Mouse (Mus musculus): Measurements from ENCODE around the gene Ppp2r5e. TPM values are rescaled to one million over a fixed set of nuclear protein-coding genes. Genes with fewer than 3 reads are reported as not detected.
"Not testable (repeated sequence)": the region's sequence is repeated elsewhere in the genome, so short reads cannot be mapped to it uniquely, and the experiment has no call there.

Ppp2r5e gene
- polyA plus RNA-seq, 1 experiment from 2014 or later, result 6.3 TPM

DNA sequence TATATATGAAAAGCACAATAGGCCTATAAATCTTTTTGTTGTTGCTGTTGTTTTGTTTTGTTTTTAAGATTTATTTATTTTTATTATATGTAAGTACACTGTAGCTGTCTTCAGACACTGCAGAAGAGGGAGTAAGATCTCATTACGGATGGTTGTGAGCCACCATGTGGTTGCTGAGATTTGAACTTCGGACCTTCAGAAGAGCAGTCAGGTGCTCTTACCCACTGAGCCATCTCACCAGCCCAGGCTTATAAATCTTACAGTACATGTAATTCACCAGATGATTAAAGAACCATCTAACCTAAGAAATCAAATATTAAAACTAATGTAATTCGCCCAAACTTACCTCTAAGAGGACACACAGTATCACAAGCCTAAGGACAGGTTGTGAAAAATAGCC lies 103.9 kb downstream of the Ppp2r5e start:
- not testable (repeated sequence) for H3K27ac ChIP-seq (ENCODE audit: low read length); ATAC-seq
- 86% methylated on average over 3 of the region's 3 CpGs for WGBS

DNA sequence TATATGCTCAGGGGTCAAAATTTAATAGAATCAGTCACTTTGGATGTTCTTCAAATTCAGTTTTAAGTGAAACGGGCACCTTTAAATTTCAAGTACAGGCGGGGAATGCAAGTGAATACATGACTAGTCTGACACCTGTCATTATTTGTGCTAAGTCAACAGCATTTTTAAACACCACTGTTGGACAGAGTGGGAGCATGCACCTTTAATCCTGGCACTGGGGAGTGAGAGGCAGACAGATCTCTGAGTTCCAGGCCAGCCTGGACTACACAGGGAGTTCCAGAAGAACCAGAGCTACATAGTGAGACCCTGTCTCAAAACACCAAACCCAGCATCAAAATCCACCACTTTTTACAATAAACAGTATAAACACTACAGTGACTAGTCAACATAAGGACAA lies 108.5 kb downstream of the Ppp2r5e start:
- Histone ChIP-seq H3K36me3 (ENCODE audit: control insufficient read depth, insufficient read depth, low read length) (no peaks in the 10 kb centered on the region), H3K4me2 (ENCODE audit: low read depth, low read length) (no peak overlapping the region), H3K27me3 (replicated peaks; ENCODE audit: control insufficient read depth, insufficient read depth, low read length) (no peaks in the 10 kb centered on the region), H3K4me3 (ENCODE audit: low read length) (no peak overlapping the region), H3K9me3 (ENCODE audit: control insufficient read depth, low read length) (no peaks in the 10 kb centered on the region), H3K27ac (ENCODE audit: low read length) (no peak overlapping the region), H3K4me1 (ENCODE audit: control insufficient read depth, insufficient read depth, low read length) (peaks cover 5% of the 10 kb centered on the region; the same call in 1 of the 2 replicates), H3K9ac (ENCODE audit: low read depth, low read length) (no peak overlapping the region)
- 0 out of 2 replicates have a peak, but pooled peaks have one; percentile 49 for ATAC-seq
- whole genome bisulfite sequencing, result 82% methylated on average over 2 of the region's 2 CpGs

More for the DNA sequence above, 103.9 kb downstream of the Ppp2r5e start:
- H3K9ac ChIP-seq (ENCODE audit: low read depth, low read length); H3K36me3 ChIP-seq (ENCODE audit: control insufficient read depth, insufficient read depth, low read length); H3K4me1 ChIP-seq (ENCODE audit: control insufficient read depth, insufficient read depth, low read length); H3K27me3 ChIP-seq (replicated peaks; ENCODE audit: control insufficient read depth, insufficient read depth, low read length); H3K4me3 ChIP-seq (ENCODE audit: low read length); H3K4me2 ChIP-seq (ENCODE audit: low read depth, low read length); H3K9me3 ChIP-seq (ENCODE audit: control insufficient read depth, low read length): not testable (repeated sequence)

DNA sequence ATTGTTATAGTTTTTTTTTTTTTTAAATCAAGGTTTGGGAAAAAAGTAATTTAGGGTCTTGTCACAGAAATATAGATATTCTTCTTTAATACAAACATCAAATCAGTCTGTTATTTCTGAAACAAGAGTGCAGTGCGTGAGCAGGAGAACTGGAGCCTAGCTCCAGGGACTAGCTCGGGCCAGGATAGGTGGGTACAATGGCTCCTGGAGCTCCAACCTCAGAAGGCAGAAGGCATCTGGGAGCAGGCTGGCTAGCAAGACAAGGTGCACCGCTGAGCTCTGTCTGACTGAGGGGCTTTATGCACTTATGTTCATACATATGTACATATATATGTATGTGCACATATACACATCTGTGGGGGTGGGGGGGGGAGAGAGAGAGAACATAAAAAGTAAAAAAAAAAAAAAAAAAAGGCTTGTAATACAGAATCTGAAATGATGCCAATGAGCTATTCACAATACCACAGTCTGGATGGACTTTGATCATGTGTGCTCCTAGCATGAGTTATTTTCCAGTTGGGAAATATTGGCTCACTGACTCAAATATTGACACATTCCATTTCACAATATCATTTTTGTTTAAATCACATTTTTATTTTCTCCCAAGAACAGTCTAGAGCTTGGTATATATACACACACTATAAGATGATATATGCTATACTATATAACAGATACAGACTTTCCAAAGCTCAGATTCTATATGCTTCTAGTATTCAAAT lies 109.3 kb downstream of the Ppp2r5e start:
- WGBS, result 93% methylated on average over 3 of the region's 3 CpGs
- Histone ChIP-seq H3K27me3 (replicated peaks; ENCODE audit: control insufficient read depth, insufficient read depth, low read length) (no peaks in the 10 kb centered on the region), H3K9ac (ENCODE audit: low read depth, low read length) (no peak overlapping the region), H3K4me3 (ENCODE audit: low read length) (no peak overlapping the region), H3K27ac (ENCODE audit: low read length) (no peak overlapping the region), H3K4me2 (ENCODE audit: low read depth, low read length) (no peak overlapping the region), H3K9me3 (ENCODE audit: control insufficient read depth, low read length) (no peaks in the 10 kb centered on the region), H3K36me3 (ENCODE audit: control insufficient read depth, insufficient read depth, low read length) (no peaks in the 10 kb centered on the region), H3K4me1 (ENCODE audit: control insufficient read depth, insufficient read depth, low read length) (peaks cover 5% of the 10 kb centered on the region; the same call in 1 of the 2 replicates)
- peak; percentile 36 for ATAC-seq

DNA sequence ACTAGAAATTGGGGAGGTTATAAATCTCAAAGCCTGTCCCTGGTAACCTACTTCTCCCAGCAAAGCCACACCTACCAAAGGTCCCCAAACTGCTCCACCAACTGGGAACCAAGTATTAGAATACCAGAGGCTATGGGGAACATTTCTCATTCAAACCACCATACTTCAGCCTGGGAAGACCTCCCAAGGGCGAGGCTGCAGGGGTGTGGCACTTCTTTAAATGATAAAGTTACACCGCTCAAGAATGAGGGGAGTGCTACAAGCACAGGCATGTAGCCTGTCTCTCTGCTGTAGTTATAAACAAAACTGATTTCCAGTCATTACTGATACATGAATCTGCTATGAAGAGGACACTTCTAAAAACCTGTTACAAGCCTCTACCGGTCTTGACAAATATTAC lies 113.3 kb downstream of the Ppp2r5e start:
- H3K4me1 ChIP-seq (ENCODE audit: control insufficient read depth, insufficient read depth, low read length), result peaks cover 5% of the 10 kb centered on the region; the same call in 1 of the 2 replicates
- no peaks in the 10 kb centered on the region for H3K27me3 ChIP-seq (replicated peaks; ENCODE audit: control insufficient read depth, insufficient read depth, low read length)
- no peak overlapping the region for H3K4me2 ChIP-seq (ENCODE audit: low read depth, low read length)
- 81% methylated on average over 3 of the region's 3 CpGs for WGBS
- no peak overlapping the region for H3K4me3 ChIP-seq (ENCODE audit: low read length)
- H3K9me3 ChIP-seq (ENCODE audit: control insufficient read depth, low read length), result no peaks in the 10 kb centered on the region
- no peak overlapping the region for H3K27ac ChIP-seq (ENCODE audit: low read length)
- ATAC-seq, result no peak
- H3K9ac ChIP-seq (ENCODE audit: low read depth, low read length), result no peak overlapping the region
- H3K36me3 ChIP-seq (ENCODE audit: control insufficient read depth, insufficient read depth, low read length), result no peaks in the 10 kb centered on the region

DNA sequence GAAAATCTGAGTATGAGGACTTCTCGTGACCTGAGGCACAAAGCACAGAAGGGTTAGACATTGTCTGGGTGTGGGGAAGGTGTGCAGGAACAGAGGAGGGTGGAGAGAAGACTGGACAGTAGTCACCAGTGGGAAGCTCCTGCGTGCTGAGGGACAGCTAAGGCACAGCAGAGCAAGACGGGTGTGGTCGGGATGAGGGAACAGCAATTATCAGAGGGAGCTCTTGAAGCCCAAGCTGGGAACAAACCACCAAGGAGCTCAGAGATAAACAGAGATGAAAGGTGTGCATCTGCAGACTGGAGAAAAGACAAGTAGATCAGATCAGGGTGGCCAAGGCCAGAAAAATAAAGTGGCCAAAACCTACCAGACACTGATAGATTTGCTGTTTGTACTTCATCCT lies 114.0 kb downstream of the Ppp2r5e start:
- ATAC-seq, result no peak
- Histone ChIP-seq H3K9me3 (ENCODE audit: control insufficient read depth, low read length) (no peaks in the 10 kb centered on the region), H3K4me1 (ENCODE audit: control insufficient read depth, insufficient read depth, low read length) (no peaks in the 10 kb centered on the region), H3K4me2 (ENCODE audit: low read depth, low read length) (no peak overlapping the region), H3K4me3 (ENCODE audit: low read length) (no peak overlapping the region), H3K27me3 (replicated peaks; ENCODE audit: control insufficient read depth, insufficient read depth, low read length) (no peaks in the 10 kb centered on the region), H3K27ac (ENCODE audit: low read length) (no peak overlapping the region), H3K9ac (ENCODE audit: low read depth, low read length) (no peak overlapping the region), H3K36me3 (ENCODE audit: control insufficient read depth, insufficient read depth, low read length) (no peaks in the 10 kb centered on the region)
- WGBS, result 95% methylated on average over 4 of the region's 4 CpGs

DNA sequence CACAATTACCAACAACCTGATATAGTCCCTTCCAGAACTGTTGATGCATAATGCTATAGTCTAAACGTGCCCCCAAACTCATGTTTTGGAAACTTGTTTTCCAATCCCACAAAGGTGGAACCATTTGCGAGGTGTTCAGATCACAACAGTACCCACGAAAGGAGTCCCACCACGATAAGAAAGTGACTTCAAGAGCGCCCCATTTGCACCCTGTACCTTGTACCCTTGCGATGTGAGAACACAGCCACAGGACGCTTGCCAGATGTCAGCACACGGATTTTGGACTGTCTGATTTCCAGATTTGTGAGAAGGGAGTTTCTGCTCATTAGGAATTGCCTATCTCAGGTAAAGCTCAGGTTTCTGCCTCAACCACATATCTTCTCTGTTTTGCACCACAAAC lies 116.0 kb downstream of the Ppp2r5e start:
- Histone ChIP-seq H3K27me3 (replicated peaks; ENCODE audit: control insufficient read depth, insufficient read depth, low read length) (no peaks in the 10 kb centered on the region), H3K4me1 (ENCODE audit: control insufficient read depth, insufficient read depth, low read length) (no peaks in the 10 kb centered on the region), H3K36me3 (ENCODE audit: control insufficient read depth, insufficient read depth, low read length) (no peaks in the 10 kb centered on the region), H3K9ac (ENCODE audit: low read depth, low read length) (no peak overlapping the region), H3K4me2 (ENCODE audit: low read depth, low read length) (no peak overlapping the region), H3K4me3 (ENCODE audit: low read length) (no peak overlapping the region), H3K9me3 (ENCODE audit: control insufficient read depth, low read length) (no peaks in the 10 kb centered on the region), H3K27ac (ENCODE audit: low read length) (no peak overlapping the region)
- WGBS, result 90% methylated on average over 8 of the region's 8 CpGs
- no peak for ATAC-seq

DNA sequence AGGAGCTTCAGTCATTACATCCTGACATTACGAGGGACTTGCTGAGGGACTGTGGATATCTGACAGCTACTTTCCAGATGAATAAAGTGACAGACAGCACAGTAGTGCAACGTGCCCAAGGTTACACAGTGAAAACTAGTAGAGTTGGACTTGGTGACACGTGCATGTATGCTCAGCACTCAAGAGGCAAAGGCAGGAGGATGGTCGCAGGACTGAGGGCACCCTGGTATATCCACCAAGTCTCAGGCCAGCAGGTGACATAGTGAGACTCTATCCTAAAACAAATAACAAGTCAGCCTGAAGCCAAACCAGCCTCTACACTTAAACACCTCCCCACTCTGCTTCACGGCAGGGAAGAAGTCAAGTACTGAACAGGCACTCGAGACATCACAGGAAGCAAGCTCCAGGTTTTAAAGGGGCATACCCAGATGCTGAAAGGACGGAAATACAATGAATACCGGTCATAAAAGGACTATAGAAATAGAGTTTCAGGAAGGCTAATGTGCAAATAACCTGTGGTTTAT lies 116.6 kb downstream of the Ppp2r5e start:
- no peak for ATAC-seq
- Histone ChIP-seq H3K27me3 (replicated peaks; ENCODE audit: control insufficient read depth, insufficient read depth, low read length) (no peaks in the 10 kb centered on the region), H3K9me3 (ENCODE audit: control insufficient read depth, low read length) (no peaks in the 10 kb centered on the region), H3K9ac (ENCODE audit: low read depth, low read length) (no peak overlapping the region), H3K36me3 (ENCODE audit: control insufficient read depth, insufficient read depth, low read length) (no peaks in the 10 kb centered on the region), H3K4me3 (ENCODE audit: low read length) (no peak overlapping the region), H3K4me2 (ENCODE audit: low read depth, low read length) (no peak overlapping the region), H3K4me1 (ENCODE audit: control insufficient read depth, insufficient read depth, low read length) (no peaks in the 10 kb centered on the region), H3K27ac (ENCODE audit: low read length) (no peak overlapping the region)
- WGBS, result 84% methylated on average over 8 of the region's 8 CpGs

DNA sequence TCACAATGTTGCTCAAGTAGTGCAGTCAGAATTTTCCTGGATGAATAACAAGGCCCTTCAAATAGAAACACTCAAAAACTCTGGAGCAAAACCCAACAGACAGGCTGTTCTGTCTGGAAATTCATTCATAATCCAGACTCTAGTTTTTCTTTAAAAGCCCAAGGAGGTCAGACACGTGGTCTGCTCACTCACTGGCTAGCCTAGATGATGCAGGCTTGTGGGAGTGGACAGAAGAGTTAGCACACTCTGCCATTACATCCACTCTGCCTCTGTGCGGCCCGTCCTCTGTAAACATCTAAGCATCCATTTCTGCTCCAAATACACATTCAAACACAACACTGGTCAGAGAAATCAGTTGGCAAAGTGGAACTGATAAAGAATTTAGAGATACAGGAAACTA lies 117.4 kb downstream of the Ppp2r5e start:
- no peak for ATAC-seq
- no peaks in the 10 kb centered on the region for H3K9me3 ChIP-seq (ENCODE audit: control insufficient read depth, low read length)
- WGBS, result 81% methylated on average over 3 of the region's 3 CpGs

DNA sequence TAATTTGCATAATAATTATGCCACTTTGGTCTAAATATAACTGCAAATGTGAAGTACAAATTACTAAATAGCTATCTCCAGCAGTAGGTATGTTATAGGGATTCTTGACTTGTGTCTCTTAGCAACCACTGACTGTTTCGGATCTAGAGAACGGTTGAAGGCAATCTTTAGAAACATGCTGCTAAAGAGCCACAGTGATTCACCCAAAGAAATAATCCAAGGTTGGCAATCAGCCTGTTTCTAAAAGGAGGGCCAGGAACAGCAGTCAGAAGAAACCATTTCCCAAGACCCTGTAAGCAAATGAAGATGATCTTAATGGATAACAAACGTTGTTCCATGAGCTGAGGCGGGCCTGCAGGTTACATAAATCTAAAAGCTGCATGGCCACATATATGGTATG lies 117.9 kb downstream of the Ppp2r5e start:
- WGBS, result 67% methylated on average over 4 of the region's 4 CpGs
- Histone ChIP-seq H3K4me1 (ENCODE audit: control insufficient read depth, insufficient read depth, low read length) (no peaks in the 10 kb centered on the region), H3K4me2 (ENCODE audit: low read depth, low read length) (no peak overlapping the region), H3K4me3 (ENCODE audit: low read length) (no peak overlapping the region), H3K9me3 (ENCODE audit: control insufficient read depth, low read length) (no peaks in the 10 kb centered on the region), H3K27ac (ENCODE audit: low read length) (no peak overlapping the region), H3K36me3 (ENCODE audit: control insufficient read depth, insufficient read depth, low read length) (no peaks in the 10 kb centered on the region), H3K27me3 (replicated peaks; ENCODE audit: control insufficient read depth, insufficient read depth, low read length) (no peaks in the 10 kb centered on the region), H3K9ac (ENCODE audit: low read depth, low read length) (no peak overlapping the region)
- ATAC-seq, result no peak

More for the DNA sequence above, 117.4 kb downstream of the Ppp2r5e start:
- H3K4me3 ChIP-seq (ENCODE audit: low read length), result no peak overlapping the region
- H3K9ac ChIP-seq (ENCODE audit: low read depth, low read length), result no peak overlapping the region
- no peak overlapping the region for H3K27ac ChIP-seq (ENCODE audit: low read length)
- H3K4me2 ChIP-seq (ENCODE audit: low read depth, low read length), result no peak overlapping the region
- no peaks in the 10 kb centered on the region for H3K36me3 ChIP-seq (ENCODE audit: control insufficient read depth, insufficient read depth, low read length)
- no peaks in the 10 kb centered on the region for H3K27me3 ChIP-seq (replicated peaks; ENCODE audit: control insufficient read depth, insufficient read depth, low read length)
- H3K4me1 ChIP-seq (ENCODE audit: control insufficient read depth, insufficient read depth, low read length), result no peaks in the 10 kb centered on the region

All from intestine, embryonic 16.5 days (tissue).